Mouse (Mus musculus) gastrocnemius, postnatal 25 days (tissue): ENCODE measurements at regions not wholly inside any gene's neighbourhood (a gene's known extent, or its start where the extent isn't known, plus 50 kb on each side); places are given as distances from the start of the nearest gene placed in this dataset.

Source experiments
- microRNA-seq, 2 experiments: library from miRNA; unstranded; fragments of <30 nt; microRNA quantifications; one replicate each; pipeline ENCODE4 v1.2.0; 2021; ENCODE audit warnings: borderline replicate concordance in 2 of 2

Small RNA genes in the stretch of these regions (microRNA-seq; reads per million reads assigned to microRNA genes)
- gene Gm44358 = 0 reads per million in 2 experiments
